Mouse (Mus musculus) small intestine, adult 2 months (tissue): ENCODE data around the gene Taf7l.

Source experiments
- CTCF ChIP-seq: fragments of 200-500 bp; IDR thresholded peaks from 2 replicates; pipeline ENCODE4 v1.5.1; 2012; ENCODE audit warnings: low read depth, mild to moderate bottlenecking, control low read depth, inconsistent platforms, low read length, moderate library complexity, mixed read lengths; ENCODE audit not compliant: insufficient replicate concordance, insufficient read length; ENCODE audit errors: extremely low read depth
- POLR2A ChIP-seq: fragments of 200-500 bp; IDR thresholded peaks from 2 replicates; pipeline ENCODE4 v1.6.1; 2012; ENCODE audit warnings: low read depth, mild to moderate bottlenecking, control low read depth, inconsistent platforms, low read length, moderate library complexity

- TF ChIP-seq CTCF: no peak
- TF ChIP-seq POLR2A: no peak
Measured at GRCm38 (mm10) chrX:134426819-134427218, 49.5 kb downstream of the Taf7l start.
